Mouse (Mus musculus): ENCODE results near the gene Cenpp. TPM values are rescaled to one million over a fixed set of nuclear protein-coding genes. Genes with fewer than 3 reads are reported as not detected.

Cenpp gene
- polyA plus RNA-seq (2014; fragmentation: Illumina TruSeq; extraction: RNeasy Lipid Tissue Mini Kit (QIAGEN cat#74804); ENCODE audit: low read depth, low replicate concordance): 122 TPM

DNA sequence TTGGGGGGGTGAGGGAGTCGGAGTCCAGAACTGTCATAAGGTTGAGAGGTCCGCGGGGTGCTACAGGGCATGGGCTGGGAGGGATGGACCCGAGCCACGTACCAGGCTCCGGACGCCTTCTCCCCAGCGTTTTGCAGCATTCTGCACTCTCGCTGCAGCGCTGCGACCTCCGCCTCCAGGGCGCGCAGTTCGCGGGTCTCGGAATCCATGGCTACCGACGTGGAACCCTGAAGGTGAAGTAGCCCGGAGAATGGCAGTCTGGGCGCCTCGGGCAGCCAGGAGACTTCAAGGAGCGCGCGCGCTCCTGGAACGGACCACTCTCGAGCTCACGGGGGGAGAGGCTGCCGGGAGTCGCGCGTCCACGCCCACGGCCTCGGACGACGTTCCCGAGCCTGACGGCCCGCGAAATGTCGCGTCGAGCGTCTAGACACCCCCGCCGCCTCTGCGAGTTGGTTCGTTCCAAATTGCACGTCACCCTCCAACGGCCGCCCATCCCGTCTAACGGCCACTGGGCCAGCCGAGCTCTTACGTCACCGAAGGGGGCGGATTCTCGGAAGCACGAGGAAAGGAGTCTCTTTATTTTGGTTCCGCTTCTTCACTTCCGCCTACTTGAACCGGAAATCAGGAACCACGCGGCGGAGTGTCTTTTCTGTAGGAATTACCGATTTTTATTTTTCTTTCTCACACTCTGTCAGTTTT, at the start of gene Cenpp, which contains the start of gene Nol8:
Cenpp (minus strand) TSS at position 305 of the 699 bp plus-strand sequence.
Nol8 (plus strand) TSS at position 598 of the 699 bp plus-strand sequence.

DNA sequence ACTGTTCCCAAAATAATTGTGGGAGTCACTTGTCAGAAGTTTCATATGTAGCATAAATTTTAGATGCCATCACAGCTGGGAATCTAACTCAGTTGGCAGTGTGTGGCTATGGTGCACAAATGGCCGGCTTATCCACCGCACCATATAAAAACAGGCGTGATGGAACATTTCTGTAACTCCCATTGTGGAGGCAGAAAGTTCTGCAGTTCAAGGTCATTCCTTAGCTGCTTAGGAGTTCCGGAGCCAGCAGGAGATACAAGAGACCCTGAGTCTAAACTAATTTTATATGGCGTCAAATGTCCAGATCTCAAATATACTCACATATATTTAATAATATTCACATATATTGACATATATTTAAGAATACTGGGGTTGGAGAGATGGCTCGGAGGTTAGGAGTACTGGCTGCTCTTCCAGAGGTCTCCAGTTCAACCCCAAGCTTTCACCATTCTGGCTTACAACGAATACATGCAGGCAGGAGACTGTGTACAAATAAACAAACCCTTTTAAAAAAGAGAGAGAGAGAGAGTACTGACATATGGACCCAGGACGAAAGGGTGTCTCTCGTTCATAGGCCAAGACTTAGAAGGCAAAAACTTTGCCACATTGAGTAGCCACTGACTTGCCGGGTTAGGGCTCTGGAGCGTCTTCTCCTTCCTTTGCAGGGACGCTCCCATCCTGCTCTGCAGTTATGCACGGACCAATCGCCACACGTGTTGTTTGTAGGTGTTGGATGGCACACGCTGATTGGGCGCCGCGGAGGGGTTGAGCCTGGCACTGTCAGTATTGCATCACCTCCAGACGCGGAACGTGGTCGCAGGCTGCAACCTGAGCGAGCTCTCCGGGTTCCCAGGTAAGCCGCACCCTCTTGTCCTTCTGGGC, 29.0 kb upstream of the Cenpp start, which contains the start of gene Iars:
Iars (plus strand) TSS at position 750 of the 882 bp plus-strand sequence.

GRCm38 (mm10) chr13:49607714-49608113, 44.9 kb downstream of the Cenpp start, which contains the start of gene Ogn:
Gene Ogn, plus strand, starts transcription at chr13:49608046.

GRCm38 (mm10) chr13:49581541-49582530, 70.7 kb downstream of the Cenpp start, which contains the start of gene Omd:
Gene Omd, plus strand, starts transcription at chr13:49582462.

GRCm38 (mm10) chr13:49544279-49544678, 108.3 kb downstream of the Cenpp start, which contains the start of gene Aspn:
Gene Aspn, plus strand, starts transcription at chr13:49544443.

GRCm38 (mm10) chr13:49504510-49504909, 148.1 kb downstream of the Cenpp start, which contains the start of gene Ecm2:
Gene Ecm2, plus strand, starts transcription at chr13:49504810.

DNA sequence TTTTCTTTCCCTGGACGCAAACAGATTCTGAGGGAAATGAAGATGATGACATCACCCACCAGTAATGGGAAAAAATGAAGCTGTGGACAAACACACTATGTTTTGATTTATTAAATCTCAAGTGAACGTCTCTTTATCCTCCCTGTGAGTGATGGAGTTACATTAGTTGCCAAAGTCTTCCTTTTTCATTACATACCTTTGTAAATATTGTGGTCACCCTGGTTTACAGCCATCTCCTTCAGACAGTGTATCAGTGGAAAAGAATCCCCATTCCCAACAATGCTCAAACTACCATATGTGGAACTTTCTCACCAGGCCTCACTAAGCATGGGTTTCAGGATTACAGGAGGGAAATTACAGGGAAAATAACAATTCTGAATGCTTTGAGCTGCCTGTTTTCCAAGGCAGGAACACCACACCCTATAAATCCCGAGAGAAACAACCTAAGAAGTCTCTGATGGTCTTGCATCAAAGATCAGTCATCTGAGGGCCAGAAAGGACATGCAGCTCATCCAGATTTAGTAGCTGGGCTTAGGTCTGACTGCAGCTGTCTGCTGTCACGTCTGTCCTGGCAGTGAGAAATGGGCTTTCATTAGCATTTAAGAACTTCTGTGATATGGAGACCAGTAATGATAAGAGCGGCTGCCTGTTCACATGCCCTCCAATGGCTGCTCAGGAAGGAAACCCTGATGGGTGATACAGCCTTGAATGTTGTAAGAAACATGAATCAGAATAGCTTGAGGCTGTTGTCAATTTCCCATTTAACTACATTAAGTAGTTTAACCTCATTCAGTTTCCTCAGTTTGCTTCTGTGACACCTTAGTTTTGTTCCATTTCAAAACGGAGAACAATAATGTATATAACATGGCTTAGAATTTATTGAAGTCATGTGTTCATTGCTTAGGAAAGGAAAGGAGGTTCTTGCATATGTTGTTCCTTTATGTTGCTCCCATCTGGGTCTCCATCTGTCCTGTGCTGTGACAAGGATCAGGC, 159.9 kb downstream of the Cenpp start, which contains the start of gene Tes3-ps:
Tes3-ps (plus strand) TSS at position 943 of the 993 bp plus-strand sequence.

DNA sequence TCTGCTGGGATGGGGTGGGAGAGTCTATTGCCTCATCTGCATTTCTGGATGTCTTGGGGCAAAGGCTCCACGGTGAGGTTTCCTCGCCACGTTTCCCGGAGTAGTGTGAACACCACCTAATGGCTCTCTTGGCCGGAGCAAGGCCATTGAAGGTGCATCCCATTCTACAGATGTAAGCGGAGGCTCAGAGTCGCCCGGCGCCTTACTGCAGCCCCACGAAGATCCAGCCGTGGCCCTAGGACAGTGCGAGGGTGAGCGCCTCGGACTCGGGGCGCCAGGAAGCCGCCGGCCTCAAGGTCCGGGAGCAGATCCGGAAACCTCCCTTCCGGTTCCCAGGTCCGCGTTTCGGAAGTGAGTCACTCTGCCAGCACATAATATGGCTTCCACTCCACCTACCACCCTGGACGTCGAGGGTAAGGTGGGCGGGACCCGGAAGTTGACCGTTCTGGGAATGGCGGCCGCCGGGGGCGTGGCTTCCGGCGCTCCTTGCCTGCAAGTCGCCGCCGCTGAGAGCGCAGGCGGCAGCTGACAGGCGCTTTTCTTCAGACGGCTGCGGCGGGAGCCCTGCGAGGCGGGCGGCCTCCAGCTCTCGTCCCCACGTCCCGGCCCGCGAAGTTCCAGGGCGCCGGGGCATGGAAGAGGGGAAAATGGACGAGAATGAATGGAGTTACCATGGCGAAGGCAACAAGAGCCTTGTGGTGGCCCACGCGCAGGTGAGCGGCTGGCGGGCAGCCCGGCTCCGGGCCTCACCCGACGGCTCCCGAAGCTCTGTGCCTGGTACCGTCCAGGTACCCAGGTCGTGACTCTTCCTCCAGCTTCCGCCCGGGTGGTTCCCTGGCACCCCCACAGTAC, 231.6 kb downstream of the Cenpp start, which contains the start of gene Ippk:
Ippk (plus strand) TSS at position 496 of the 852 bp plus-strand sequence.

Other genes starting within 250 kb of the Cenpp start
- gene Ippk, start 231.5 kb downstream of the Cenpp start, polyA plus RNA-seq (2014; fragmentation: Illumina TruSeq; extraction: RNeasy Lipid Tissue Mini Kit (QIAGEN cat#74804); ENCODE audit: low read depth, low replicate concordance): 8.6 TPM
- gene Tes3-ps, start 159.5 kb downstream of the Cenpp start, polyA plus RNA-seq (2014; fragmentation: Illumina TruSeq; extraction: RNeasy Lipid Tissue Mini Kit (QIAGEN cat#74804); ENCODE audit: low read depth, low replicate concordance): 5.6 TPM
- 7.2 TPM for gene Ecm2, start 148.0 kb downstream of the Cenpp start, polyA plus RNA-seq (2014; fragmentation: Illumina TruSeq; extraction: RNeasy Lipid Tissue Mini Kit (QIAGEN cat#74804); ENCODE audit: low read depth, low replicate concordance)
- gene Aspn, start 108.3 kb downstream of the Cenpp start, polyA plus RNA-seq (2014; fragmentation: Illumina TruSeq; extraction: RNeasy Lipid Tissue Mini Kit (QIAGEN cat#74804); ENCODE audit: low read depth, low replicate concordance): 4.7 TPM
- gene Omd, start 70.3 kb downstream of the Cenpp start, polyA plus RNA-seq (2014; fragmentation: Illumina TruSeq; extraction: RNeasy Lipid Tissue Mini Kit (QIAGEN cat#74804); ENCODE audit: low read depth, low replicate concordance): 6.4 TPM
- gene Ogn, start 44.7 kb downstream of the Cenpp start, polyA plus RNA-seq (2014; fragmentation: Illumina TruSeq; extraction: RNeasy Lipid Tissue Mini Kit (QIAGEN cat#74804); ENCODE audit: low read depth, low replicate concordance): 47.0 TPM
- gene Nol8, start 293 bp upstream of the Cenpp start, polyA plus RNA-seq (2014; fragmentation: Illumina TruSeq; extraction: RNeasy Lipid Tissue Mini Kit (QIAGEN cat#74804); ENCODE audit: low read depth, low replicate concordance): 448 TPM
- 23.0 TPM for gene Iars, start 29.3 kb upstream of the Cenpp start, polyA plus RNA-seq (2014; fragmentation: Illumina TruSeq; extraction: RNeasy Lipid Tissue Mini Kit (QIAGEN cat#74804); ENCODE audit: low read depth, low replicate concordance)
- gene Gm30302, start 146.2 kb upstream of the Cenpp start, polyA plus RNA-seq (2014; fragmentation: Illumina TruSeq; extraction: RNeasy Lipid Tissue Mini Kit (QIAGEN cat#74804); ENCODE audit: low read depth, low replicate concordance): 47.0 TPM

Measured in testis, adult 10 weeks (tissue).